Comparison of ENCODE assay signal across 14 mouse cellular contexts in genomic region chr7:132384736-132385455, GRCm38 (mm10).
DNase-seq lines count a peak whose midpoint lies in the region; ATAC-seq and TF ChIP-seq lines count a peak whose summit lies in the region.
"Had no signal": no experiment of that assay in that cellular context is flagged by ENCODE, and none has a peak within 500 bp of the region (broad histone marks: within the 10 kb centered on the region; RNA-seq: fewer than 3 reads in every experiment).

No protein-coding gene starts in this region.

- DNase-seq in embryonic facial prominence, embryonic 14.5 days (ENCODE audit: low spot score), result peak; percentile 58
- DNase-seq in embryonic facial prominence, embryonic 10.5 days (ENCODE audit: low spot score), result no peak
- DNase-seq in liver, postnatal 0 days, result no peak
- DNase-seq in gastrocnemius, adult 18-20 months (ENCODE audit: low spot score), result no peak
- DNase-seq in ovary, postnatal 10 days (ENCODE audit: low spot score), result no peak
- DNase-seq: cerebellum, adult 2 months; kidney, adult 2 months; lung, adult 2 months; thymus, postnatal 14 days had no signal

- no peak for ATAC-seq in embryonic facial prominence, embryonic 14.5 days (ENCODE audit: low read depth)
- no peak for ATAC-seq in liver, postnatal 0 days
- ATAC-seq in liver, embryonic 12.5 days, result no peak
- ATAC-seq in hindbrain, embryonic 12.5 days (ENCODE audit: low FRiP score), result peak; percentile 46
- 0 out of 2 replicates have a peak, but pooled peaks have one; percentile 9 for ATAC-seq in midbrain, embryonic 15.5 days (replicated peaks)

- peaks cover 6% of the 10 kb centered on the region for H3K4me1 ChIP-seq in embryonic facial prominence, embryonic 14.5 days (ENCODE audit: control insufficient read depth, insufficient read depth, low read length)
- H3K4me1 ChIP-seq in embryonic facial prominence, embryonic 10.5 days, result peaks cover 33% of the 10 kb centered on the region
- H3K4me1 ChIP-seq in liver, postnatal 0 days (ENCODE audit: insufficient read depth), result peaks cover 23% of the 10 kb centered on the region
- H3K4me1 ChIP-seq in liver, embryonic 12.5 days, result peaks cover 64% of the 10 kb centered on the region
- H3K4me1 ChIP-seq in hindbrain, embryonic 12.5 days, result peaks cover 22% of the 10 kb centered on the region
- H3K4me1 ChIP-seq in midbrain, embryonic 15.5 days, result peaks cover 18% of the 10 kb centered on the region

- no peak overlapping the region for H3K4me2 ChIP-seq in embryonic facial prominence, embryonic 14.5 days (ENCODE audit: low read depth, low read length)
- no peak overlapping the region for H3K4me2 ChIP-seq in liver, postnatal 0 days (ENCODE audit: low read depth, low read length)
- no peak overlapping the region for H3K4me2 ChIP-seq in liver, embryonic 12.5 days
- H3K4me2 ChIP-seq in hindbrain, embryonic 12.5 days (replicated peaks), result 0 out of 2 replicates have a peak overlapping the region, but pooled peaks have one; percentile 4
- no peak overlapping the region for H3K4me2 ChIP-seq in midbrain, embryonic 15.5 days
- H3K4me2 ChIP-seq: embryonic facial prominence, embryonic 13.5 days had no signal

- H3K9ac ChIP-seq in embryonic facial prominence, embryonic 14.5 days (ENCODE audit: low read depth, low read length), result no peak overlapping the region
- H3K9ac ChIP-seq in liver, postnatal 0 days (replicated peaks), result no peak overlapping the region
- no peak overlapping the region for H3K9ac ChIP-seq in liver, embryonic 12.5 days
- H3K9ac ChIP-seq in hindbrain, embryonic 12.5 days, result no peak overlapping the region
- H3K9ac ChIP-seq in midbrain, embryonic 15.5 days, result no peak overlapping the region
- H3K9ac ChIP-seq: embryonic facial prominence, embryonic 13.5 days had no signal

- no peak overlapping the region for H3K27ac ChIP-seq in embryonic facial prominence, embryonic 14.5 days (replicated peaks; ENCODE audit: low read depth, low read length)
- no peak overlapping the region for H3K27ac ChIP-seq in embryonic facial prominence, embryonic 10.5 days (replicated peaks)
- 0 out of 2 replicates have a peak overlapping the region, but pooled peaks have one; percentile 16 for H3K27ac ChIP-seq in liver, postnatal 0 days (ENCODE audit: low read depth)
- H3K27ac ChIP-seq in liver, embryonic 12.5 days, result no peak overlapping the region
- H3K27ac ChIP-seq in hindbrain, embryonic 12.5 days, result peak overlapping the region; percentile 42
- H3K27ac ChIP-seq in midbrain, embryonic 15.5 days, result peak overlapping the region; percentile 28; the same call in 1 of the 2 replicates
- H3K27ac ChIP-seq: embryonic facial prominence, embryonic 13.5 days had no signal

- no peak for TF ChIP-seq EP300 in liver, postnatal 0 days (IDR thresholded peaks at IDR 0.05; ENCODE audit: low read depth)

- no peaks in the 10 kb centered on the region for H3K9me3 ChIP-seq in embryonic facial prominence, embryonic 14.5 days (ENCODE audit: control insufficient read depth, low read length)
- H3K9me3 ChIP-seq in embryonic facial prominence, embryonic 10.5 days, result no peaks in the 10 kb centered on the region
- H3K9me3 ChIP-seq in liver, postnatal 0 days (ENCODE audit: low read length), result no peaks in the 10 kb centered on the region
- no peaks in the 10 kb centered on the region for H3K9me3 ChIP-seq in liver, embryonic 12.5 days (replicated peaks)
- no peaks in the 10 kb centered on the region for H3K9me3 ChIP-seq in hindbrain, embryonic 12.5 days (replicated peaks)
- no peaks in the 10 kb centered on the region for H3K9me3 ChIP-seq in midbrain, embryonic 15.5 days
- H3K9me3 ChIP-seq: embryonic facial prominence, embryonic 13.5 days had no signal

- no peaks in the 10 kb centered on the region for H3K27me3 ChIP-seq in embryonic facial prominence, embryonic 14.5 days (replicated peaks; ENCODE audit: control insufficient read depth, insufficient read depth, low read length)
- H3K27me3 ChIP-seq in embryonic facial prominence, embryonic 10.5 days (replicated peaks; ENCODE audit: low read depth, poor library complexity, severe bottlenecking), result peaks cover 33% of the 10 kb centered on the region
- no peaks in the 10 kb centered on the region for H3K27me3 ChIP-seq in liver, postnatal 0 days (ENCODE audit: insufficient read depth, low read length)
- no peaks in the 10 kb centered on the region for H3K27me3 ChIP-seq in liver, embryonic 12.5 days (replicated peaks)
- no peaks in the 10 kb centered on the region for H3K27me3 ChIP-seq in hindbrain, embryonic 12.5 days
- peaks cover 8% of the 10 kb centered on the region; the same call in 1 of the 2 replicates for H3K27me3 ChIP-seq in midbrain, embryonic 15.5 days (replicated peaks)

- no peak overlapping the region for H3K4me3 ChIP-seq in embryonic facial prominence, embryonic 14.5 days (ENCODE audit: low read depth, low read length)
- no peak overlapping the region for H3K4me3 ChIP-seq in embryonic facial prominence, embryonic 10.5 days
- H3K4me3 ChIP-seq in liver, postnatal 0 days (ENCODE audit: low read depth, low read length), result no peak overlapping the region
- no peak overlapping the region for H3K4me3 ChIP-seq in liver, embryonic 12.5 days
- no peak overlapping the region for H3K4me3 ChIP-seq in hindbrain, embryonic 12.5 days
- H3K4me3 ChIP-seq in midbrain, embryonic 15.5 days, result no peak overlapping the region
- H3K4me3 ChIP-seq: embryonic facial prominence, embryonic 13.5 days; megakaryocyte, embryonic 14.5 days had no signal

- no peaks in the 10 kb centered on the region for H3K36me3 ChIP-seq in embryonic facial prominence, embryonic 14.5 days (ENCODE audit: control insufficient read depth, insufficient read depth, low read length)
- H3K36me3 ChIP-seq in embryonic facial prominence, embryonic 10.5 days (replicated peaks), result no peaks in the 10 kb centered on the region
- H3K36me3 ChIP-seq in liver, postnatal 0 days (replicated peaks; ENCODE audit: insufficient read depth, low read length), result no peaks in the 10 kb centered on the region
- H3K36me3 ChIP-seq in liver, embryonic 12.5 days, result no peaks in the 10 kb centered on the region
- H3K36me3 ChIP-seq in hindbrain, embryonic 12.5 days, result no peaks in the 10 kb centered on the region
- no peaks in the 10 kb centered on the region for H3K36me3 ChIP-seq in midbrain, embryonic 15.5 days (replicated peaks)
- H3K36me3 ChIP-seq: embryonic facial prominence, embryonic 13.5 days had no signal

- no peak for TF ChIP-seq CTCF in liver, postnatal 0 days (IDR thresholded peaks at IDR 0.05; ENCODE audit: low read depth)

- 35% methylated on average over 8 of the region's 8 CpGs for WGBS in embryonic facial prominence, embryonic 14.5 days
- 42% methylated on average over 8 of the region's 8 CpGs for WGBS in embryonic facial prominence, embryonic 10.5 days
- 46% methylated on average over 8 of the region's 8 CpGs for WGBS in liver, postnatal 0 days (ENCODE audit: insufficient replicate concordance)
- WGBS in liver, embryonic 12.5 days (ENCODE audit: insufficient replicate concordance), result 41% methylated on average over 8 of the region's 8 CpGs
- WGBS in hindbrain, embryonic 12.5 days, result 16% methylated on average over 8 of the region's 8 CpGs
- WGBS in midbrain, embryonic 15.5 days, result 10% methylated on average over 8 of the region's 8 CpGs

Comparison
In these comparisons a context has a peak if more than half of its experiments do, and no peak if none do; other contexts are left out.
1. H3K27ac ChIP-seq: peak in liver, postnatal 0 days (single experiment), hindbrain, embryonic 12.5 days (single experiment) and midbrain, embryonic 15.5 days (single experiment); none in embryonic facial prominence, embryonic 14.5 days (single experiment), embryonic facial prominence, embryonic 10.5 days (single experiment) and liver, embryonic 12.5 days (single experiment).
2. ATAC-seq: peak in hindbrain, embryonic 12.5 days (single experiment) and midbrain, embryonic 15.5 days (single experiment); none in embryonic facial prominence, embryonic 14.5 days (single experiment), liver, postnatal 0 days (single experiment) and liver, embryonic 12.5 days (single experiment).